Mouse (Mus musculus): ENCODE measurements around the gene Surf1. TPM values are rescaled to one million over a fixed set of nuclear protein-coding genes. Genes with fewer than 3 reads are reported as not detected.
"Not testable (repeated sequence)": the region's sequence is repeated elsewhere in the genome, so short reads cannot be mapped to it uniquely, and the experiment has no call there.

Gene Surf1
- polyA plus RNA-seq, 1 experiment from 2014 or later, result 62.1 TPM

GRCm38 (mm10) chr2:26906431-26906830 lies 9.9 kb downstream of the Surf1 start:
- Histone ChIP-seq H3K9me3 (no peaks in the 10 kb centered on the region), H3K4me2 (no peak overlapping the region), H3K9ac (no peak overlapping the region), H3K36me3 (peaks cover 16% of the 10 kb centered on the region), H3K4me3 (replicated peaks) (no peak overlapping the region), H3K4me1 (peaks cover 26% of the 10 kb centered on the region), H3K27ac (no peak overlapping the region), H3K27me3 (replicated peaks) (no peaks in the 10 kb centered on the region)
- no peak for ATAC-seq (ENCODE audit: insufficient read depth, low FRiP score, low read depth)
- 91% methylated on average over 3 of the region's 3 CpGs for WGBS

- Histone ChIP-seq H3K27me3 (replicated peaks) (no peaks in the 10 kb centered on the region), H3K9me3 (no peaks in the 10 kb centered on the region), H3K4me3 (replicated peaks) (no peak overlapping the region), H3K4me2 (no peak overlapping the region), H3K27ac (no peak overlapping the region), H3K9ac (no peak overlapping the region), H3K4me1 (peaks cover 26% of the 10 kb centered on the region), H3K36me3 (peaks cover 16% of the 10 kb centered on the region)
- ATAC-seq (ENCODE audit: insufficient read depth, low FRiP score, low read depth), result no peak
- WGBS, result 82% methylated on average over 2 of the region's 2 CpGs
Observed at GRCm38 (mm10) chr2:26905936-26906335, 10.4 kb downstream of the Surf1 start.

- H3K27me3 ChIP-seq (replicated peaks), result no peaks in the 10 kb centered on the region
- no peaks in the 10 kb centered on the region for H3K9me3 ChIP-seq
- peaks cover 29% of the 10 kb centered on the region for H3K36me3 ChIP-seq
- 12% methylated on average over 7 of the region's 7 CpGs for WGBS
- no peak for ATAC-seq (ENCODE audit: insufficient read depth, low FRiP score, low read depth)
- peaks cover 15% of the 10 kb centered on the region for H3K4me1 ChIP-seq
- H3K4me2 ChIP-seq, result peak overlapping the region; percentile 67
- H3K4me3 ChIP-seq (replicated peaks), result peak overlapping the region; percentile 86
- peak overlapping the region; percentile 84 for H3K27ac ChIP-seq
- peak overlapping the region; percentile 39 for H3K9ac ChIP-seq
Observed at GRCm38 (mm10) chr2:26903311-26903710, 13.0 kb downstream of the Surf1 start.

- peak; percentile 96 for ATAC-seq (ENCODE audit: insufficient read depth, low FRiP score, low read depth)
- Histone ChIP-seq H3K4me1 (peaks cover 15% of the 10 kb centered on the region), H3K4me3 (replicated peaks) (peak within 1 kb of the TSS; percentile 86), H3K27me3 (replicated peaks) (no peaks in the 10 kb centered on the region), H3K4me2 (peak within 1 kb of the TSS; percentile 67), H3K36me3 (peaks cover 36% of the 10 kb centered on the region), H3K9ac (peak within 1 kb of the TSS; percentile 75), H3K27ac (peak within 1 kb of the TSS; percentile 84), H3K9me3 (no peaks in the 10 kb centered on the region)
- under 1% methylated on average over 41 of the region's 41 CpGs for WGBS
Observed at GRCm38 (mm10) chr2:26902467-26903220, 13.7 kb downstream of the Surf1 start, which contains the start of gene Surf6. Gene Surf6, minus strand, starts transcription at chr2:26902879.

DNA sequence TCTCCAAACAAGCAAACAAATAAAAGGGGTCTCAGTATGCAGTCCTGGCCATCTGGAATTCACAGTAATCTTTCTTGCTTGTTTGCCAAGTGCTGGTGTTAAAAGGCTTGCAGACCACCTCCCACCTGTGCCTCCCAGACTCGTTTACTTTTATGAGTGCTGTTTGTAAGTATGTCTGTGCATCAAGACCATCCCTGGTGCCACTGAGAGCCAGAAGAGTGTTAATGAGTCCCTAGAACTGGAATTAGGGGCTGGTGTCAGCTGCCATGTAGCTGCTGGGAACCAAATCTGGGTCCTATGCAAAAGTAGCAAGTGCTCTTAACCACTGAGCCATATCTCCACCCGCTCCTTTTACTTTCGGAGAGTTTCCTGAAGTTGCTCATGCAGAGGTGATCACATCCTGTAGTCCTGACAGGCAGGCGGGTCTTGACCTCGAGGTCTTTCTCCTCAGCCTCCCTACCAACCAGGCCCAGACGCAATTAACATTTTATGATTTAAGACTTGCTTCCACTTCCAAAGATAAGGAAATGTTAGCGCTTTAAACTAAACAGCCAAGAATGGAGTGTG lies 14.4 kb downstream of the Surf1 start:
- H3K4me3 ChIP-seq (replicated peaks), result peak overlapping the region; percentile 86
- no peak for ATAC-seq (ENCODE audit: insufficient read depth, low FRiP score, low read depth)
- H3K9ac ChIP-seq, result peak overlapping the region; percentile 75; the same call in 1 of the 2 replicates
- peak overlapping the region; percentile 67 for H3K4me2 ChIP-seq
- H3K27ac ChIP-seq, result peak overlapping the region; percentile 84; the same call in 1 of the 2 replicates
- no peaks in the 10 kb centered on the region for H3K9me3 ChIP-seq
- H3K4me1 ChIP-seq, result peaks cover 15% of the 10 kb centered on the region
- no peaks in the 10 kb centered on the region for H3K27me3 ChIP-seq (replicated peaks)
- WGBS, result 9% methylated on average over 7 of the region's 7 CpGs
- peaks cover 31% of the 10 kb centered on the region for H3K36me3 ChIP-seq

- WGBS, result 50% methylated on average over 1 of the region's 1 CpGs
- H3K4me3 ChIP-seq (replicated peaks), result no peak overlapping the region
- no peaks in the 10 kb centered on the region for H3K9me3 ChIP-seq
- H3K27ac ChIP-seq, result no peak overlapping the region
- peaks cover 28% of the 10 kb centered on the region for H3K36me3 ChIP-seq
- H3K27me3 ChIP-seq (replicated peaks), result no peaks in the 10 kb centered on the region
- no peak overlapping the region for H3K9ac ChIP-seq
- ATAC-seq (ENCODE audit: insufficient read depth, low FRiP score, low read depth), result no peak
- H3K4me1 ChIP-seq, result peaks cover 15% of the 10 kb centered on the region
- no peak overlapping the region for H3K4me2 ChIP-seq
Observed at GRCm38 (mm10) chr2:26900731-26901130, 15.6 kb downstream of the Surf1 start.

GRCm38 (mm10) chr2:26895898-26896297 lies 20.4 kb downstream of the Surf1 start:
- H3K36me3 ChIP-seq, result peaks cover 54% of the 10 kb centered on the region

GRCm38 (mm10) chr2:26886170-26886569 lies 30.2 kb downstream of the Surf1 start:
- not testable (repeated sequence) for H3K9me3 ChIP-seq; H3K4me1 ChIP-seq; H3K9ac ChIP-seq; H3K4me2 ChIP-seq; H3K27ac ChIP-seq; ATAC-seq (ENCODE audit: insufficient read depth, low FRiP score, low read depth); H3K4me3 ChIP-seq (replicated peaks); H3K27me3 ChIP-seq (replicated peaks)
- peaks cover 15% of the 10 kb centered on the region for H3K36me3 ChIP-seq
- 80% methylated on average over 4 of the region's 4 CpGs for WGBS

More at GRCm38 (mm10) chr2:26895898-26896297, 20.4 kb downstream of the Surf1 start:
- H3K27ac ChIP-seq, result no peak overlapping the region
- no peak overlapping the region for H3K4me3 ChIP-seq (replicated peaks)
- no peaks in the 10 kb centered on the region for H3K9me3 ChIP-seq
- WGBS, result 88% methylated on average over 4 of the region's 4 CpGs
- no peaks in the 10 kb centered on the region for H3K27me3 ChIP-seq (replicated peaks)
- ATAC-seq (ENCODE audit: insufficient read depth, low FRiP score, low read depth), result no peak
- no peaks in the 10 kb centered on the region for H3K4me1 ChIP-seq
- H3K4me2 ChIP-seq, result no peak overlapping the region
- H3K9ac ChIP-seq, result no peak overlapping the region

GRCm38 (mm10) chr2:26885541-26885940 lies 30.8 kb downstream of the Surf1 start:
- H3K36me3 ChIP-seq; H3K4me2 ChIP-seq; H3K9me3 ChIP-seq; H3K4me3 ChIP-seq (replicated peaks); H3K27ac ChIP-seq; H3K27me3 ChIP-seq (replicated peaks); ATAC-seq (ENCODE audit: insufficient read depth, low FRiP score, low read depth); H3K9ac ChIP-seq; H3K4me1 ChIP-seq: not testable (repeated sequence)
- 86% methylated on average over 2 of the region's 2 CpGs for WGBS

DNA sequence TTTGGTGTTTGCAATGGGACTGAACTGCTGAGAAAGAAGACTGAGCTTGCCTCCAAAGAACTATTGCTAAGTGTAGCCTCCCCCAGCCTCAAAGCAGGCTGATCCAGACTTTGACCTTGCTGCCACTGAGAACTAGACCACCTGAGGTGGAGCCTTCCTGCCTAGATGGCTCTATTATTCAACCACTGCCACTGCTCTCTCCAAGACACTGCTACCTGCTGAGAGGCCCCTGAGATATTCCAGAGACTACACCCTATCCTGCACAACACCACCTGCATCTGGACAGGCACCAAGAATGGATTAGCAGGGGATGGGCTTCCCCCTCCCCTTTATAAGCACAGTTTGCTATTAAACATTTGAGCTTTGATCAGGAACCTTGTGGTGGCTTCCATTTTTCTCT lies 37.8 kb downstream of the Surf1 start:
- Histone ChIP-seq H3K27ac (no peak overlapping the region), H3K4me3 (replicated peaks) (no peak overlapping the region), H3K36me3 (no peaks in the 10 kb centered on the region), H3K9ac (no peak overlapping the region), H3K27me3 (replicated peaks) (no peaks in the 10 kb centered on the region), H3K9me3 (no peaks in the 10 kb centered on the region), H3K4me1 (no peaks in the 10 kb centered on the region), H3K4me2 (no peak overlapping the region)
- ATAC-seq (ENCODE audit: insufficient read depth, low FRiP score, low read depth), result no peak

DNA sequence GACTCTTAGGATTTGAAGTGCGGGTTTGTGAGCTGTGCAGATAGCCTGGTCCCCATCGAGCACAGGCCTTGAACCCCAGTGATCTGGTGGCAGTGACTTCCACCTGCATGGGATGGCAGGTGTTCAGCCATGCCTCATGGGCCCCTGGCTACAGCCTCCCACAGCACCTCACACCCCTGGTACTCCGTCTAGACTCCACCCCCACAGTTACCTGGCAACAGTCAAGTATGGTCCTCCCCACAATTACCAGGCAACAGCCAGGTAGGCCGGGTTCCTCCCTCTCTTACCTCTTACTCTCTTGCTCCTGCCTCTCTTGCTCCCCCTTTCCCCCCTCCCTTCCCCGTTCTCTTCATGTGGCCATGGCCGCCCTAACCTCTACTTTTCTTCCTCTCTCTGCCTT lies 45.7 kb downstream of the Surf1 start:
- Histone ChIP-seq H3K9me3 (no peaks in the 10 kb centered on the region), H3K27ac (no peak overlapping the region), H3K9ac (no peak overlapping the region), H3K27me3 (replicated peaks) (no peaks in the 10 kb centered on the region), H3K4me1 (no peaks in the 10 kb centered on the region), H3K4me2 (no peak overlapping the region), H3K4me3 (replicated peaks) (no peak overlapping the region), H3K36me3 (no peaks in the 10 kb centered on the region)
- 61% methylated on average over 6 of the region's 6 CpGs for WGBS
- no peak for ATAC-seq (ENCODE audit: insufficient read depth, low FRiP score, low read depth)

DNA sequence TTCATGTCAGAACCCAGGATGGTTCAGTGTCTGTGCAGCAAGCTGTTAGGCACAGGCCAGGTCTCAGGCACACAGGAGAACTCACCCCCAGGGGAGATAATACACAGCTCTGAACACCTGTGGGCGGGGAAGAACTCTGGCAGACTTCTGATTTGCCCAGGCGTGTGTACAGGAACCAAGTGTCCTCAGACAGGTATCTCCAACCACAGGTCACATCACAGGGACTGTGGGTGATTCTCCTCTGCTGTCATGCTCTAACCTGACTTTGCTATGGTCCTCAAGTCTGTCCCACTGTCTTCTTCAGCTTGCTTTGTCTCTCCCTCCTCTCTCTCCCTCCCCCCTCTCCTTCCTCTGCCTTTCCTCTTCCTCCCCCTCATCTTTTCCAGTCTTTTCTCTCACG lies 51.5 kb downstream of the Surf1 start, which contains the start of gene Abo:
Gene Abo (minus strand): TSS at position 101 of the 400 bp plus-strand sequence.
- no peaks in the 10 kb centered on the region for H3K36me3 ChIP-seq
- no peak within 1 kb of the TSS for H3K4me2 ChIP-seq
- no peaks in the 10 kb centered on the region for H3K9me3 ChIP-seq
- no peak within 1 kb of the TSS for H3K27ac ChIP-seq
- no peaks in the 10 kb centered on the region for H3K27me3 ChIP-seq (replicated peaks)
- no peak within 1 kb of the TSS for H3K9ac ChIP-seq
- H3K4me1 ChIP-seq, result no peaks in the 10 kb centered on the region
- no peak within 1 kb of the TSS for H3K4me3 ChIP-seq (replicated peaks)
- 52% methylated on average over 3 of the region's 3 CpGs for WGBS
- ATAC-seq (ENCODE audit: insufficient read depth, low FRiP score, low read depth), result no peak
